Mouse (Mus musculus): ENCODE measurements around the gene Olfr684. TPM values are rescaled to one million over a fixed set of nuclear protein-coding genes. Genes with fewer than 3 reads are reported as not detected.

The Olfr684 gene
- not detected in 2 replicates for total RNA-seq (2012; rRNA removed)
- not detected for polyA plus RNA-seq (2012; ENCODE audit: insufficient read depth in 1 of 2, insufficient read length in 2 of 2, low read depth in 1 of 2, low replicate concordance in 2 of 2, missing spikeins in 1 of 2)

- no peak within 1 kb of the TSS for H3K9ac ChIP-seq (ENCODE audit: control insufficient read depth, low read depth, low read length, poor library complexity, severe bottlenecking)
These were observed at the start of gene Olfr684 for GRCm38 (mm10) chr7:105163553-105163952. Gene Olfr684, minus strand, starts transcription at chr7:105163653.

GRCm38 (mm10) chr7:105207385-105207784 is 43.9 kb upstream of the Olfr684 start, which contains the start of gene Olfr686:
Gene Olfr686, minus strand, starts transcription at chr7:105207485.
- Histone ChIP-seq H3K27ac (ENCODE audit: control insufficient read depth, low read depth, low read length) (no peak within 1 kb of the TSS), H3K4me3 (ENCODE audit: control insufficient read depth in 1 of 2, insufficient read depth in 1 of 2, low read depth in 2 of 2, low read length in 2 of 2) (no peak within 1 kb of the TSS)
- no peak for TF ChIP-seq MAZ (IDR thresholded peaks at IDR 0.05; ENCODE audit: low read depth, low read length)
- no peak for TF ChIP-seq MYC (IDR thresholded peaks at IDR 0.05; ENCODE audit: low read depth, low read length)
- no peak for TF ChIP-seq GABPA (IDR thresholded peaks at IDR 0.05; ENCODE audit: low read depth, low read length)
- TF ChIP-seq TBP (IDR thresholded peaks at IDR 0.05; ENCODE audit: low read depth, low read length): no peak
- no peak for TF ChIP-seq MAX (IDR thresholded peaks at IDR 0.05; ENCODE audit: low read length)
- TF ChIP-seq MAFK (IDR thresholded peaks at IDR 0.05; ENCODE audit: borderline replicate concordance, low read depth, low read length): no peak

More at GRCm38 (mm10) chr7:105163553-105163952, at the start of gene Olfr684:
- H3K4me3 ChIP-seq (ENCODE audit: control insufficient read depth in 1 of 2, insufficient read depth in 1 of 2, low read depth in 2 of 2, low read length in 2 of 2): no peak within 1 kb of the TSS
- no peaks in the 10 kb centered on the region for H3K27me3 ChIP-seq (ENCODE audit: control insufficient read depth in 1 of 2, insufficient read depth in 2 of 2, low read length in 2 of 2)
- no peaks in the 10 kb centered on the region for H3K4me1 ChIP-seq (ENCODE audit: control insufficient read depth in 1 of 2, insufficient read depth in 2 of 2, low read length in 2 of 2)
- no peaks in the 10 kb centered on the region for H3K36me3 ChIP-seq (ENCODE audit: control insufficient read depth in 1 of 2, insufficient read depth in 2 of 2, low read length in 2 of 2)
- no peaks in the 10 kb centered on the region for H3K79me2 ChIP-seq (ENCODE audit: control insufficient read depth, insufficient read depth, low read length, poor library complexity)
- no peak within 1 kb of the TSS for H3K27ac ChIP-seq (ENCODE audit: control insufficient read depth, low read depth, low read length)
- TF ChIP-seq RCOR1 (IDR thresholded peaks at IDR 0.05; ENCODE audit: low read depth, low read length) (no peak), ZNF384 (IDR thresholded peaks at IDR 0.05; ENCODE audit: low read depth, low read length) (no peak), GATA1 (IDR thresholded peaks at IDR 0.05; ENCODE audit: low read depth, low read length) (no peak), TCF12 (IDR thresholded peaks at IDR 0.05; ENCODE audit: low read depth, low read length) (no peak), CTCF (IDR thresholded peaks at IDR 0.05 in 2 of 3, conservative IDR thresholded peaks at IDR 0.05 in 1 of 3; ENCODE audit: control insufficient read depth in 1 of 3, insufficient read depth in 1 of 3, low read depth in 2 of 3, low read length in 3 of 3, poor library complexity in 1 of 3, severe bottlenecking in 1 of 3) (no peak)
- DNase-seq (ENCODE audit: low read depth, low spot score): no peak
- no peaks in the 10 kb centered on the region for H3K9me3 ChIP-seq (replicated peaks; ENCODE audit: insufficient read depth, low read length)

GRCm38 (mm10) chr7:105185912-105186311 is 22.5 kb upstream of the Olfr684 start, which contains the start of gene Olfr685:
Gene Olfr685, minus strand, starts transcription at chr7:105186012.
- no peak for DNase-seq (ENCODE audit: low read depth, low spot score)
- no peaks in the 10 kb centered on the region for H3K79me2 ChIP-seq (ENCODE audit: control insufficient read depth, insufficient read depth, low read length, poor library complexity)
- TF ChIP-seq EP300 (IDR thresholded peaks at IDR 0.05; ENCODE audit: low read depth in 1 of 2, low read length in 2 of 2) (no peak), ETS1 (IDR thresholded peaks at IDR 0.05; ENCODE audit: low read depth, low read length) (no peak), MEF2A (IDR thresholded peaks at IDR 0.05; ENCODE audit: extremely low read depth, insufficient replicate concordance, low read depth, low read length, poor library complexity, severe bottlenecking) (no peak), KAT2A (conservative IDR thresholded peaks at IDR 0.05; ENCODE audit: low read depth, low read length) (no peak), CHD2 (IDR thresholded peaks at IDR 0.05; ENCODE audit: low read length) (no peak), ZC3H11A (IDR thresholded peaks at IDR 0.05; ENCODE audit: low read depth, low read length) (no peak), NELFE (IDR thresholded peaks at IDR 0.05; ENCODE audit: low read depth, low read length) (no peak), USF1 (IDR thresholded peaks at IDR 0.05; ENCODE audit: low read depth, low read length) (no peak), CTCF (IDR thresholded peaks at IDR 0.05 in 2 of 3, conservative IDR thresholded peaks at IDR 0.05 in 1 of 3; ENCODE audit: control insufficient read depth in 1 of 3, insufficient read depth in 1 of 3, low read depth in 2 of 3, low read length in 3 of 3, poor library complexity in 1 of 3, severe bottlenecking in 1 of 3) (no peak), POLR2AphosphoS5 (IDR thresholded peaks at IDR 0.05; ENCODE audit: borderline replicate concordance, low read depth, low read length) (no peak), MYB (IDR thresholded peaks at IDR 0.05; ENCODE audit: low read depth, low read length) (no peak), ZMIZ1 (IDR thresholded peaks at IDR 0.05; ENCODE audit: low read depth, low read length) (no peak), JUND (IDR thresholded peaks at IDR 0.05; ENCODE audit: low read depth, low read length) (no peak), GABPA (IDR thresholded peaks at IDR 0.05; ENCODE audit: low read depth, low read length) (no peak), MYC (IDR thresholded peaks at IDR 0.05; ENCODE audit: low read depth, low read length) (no peak), MXI1 (IDR thresholded peaks at IDR 0.05; ENCODE audit: low read depth, low read length) (no peak)
- no peak within 1 kb of the TSS for H3K9ac ChIP-seq (ENCODE audit: control insufficient read depth, low read depth, low read length, poor library complexity, severe bottlenecking)
- no peaks in the 10 kb centered on the region for H3K36me3 ChIP-seq (ENCODE audit: control insufficient read depth in 1 of 2, insufficient read depth in 2 of 2, low read length in 2 of 2)
- no peak within 1 kb of the TSS for H3K4me3 ChIP-seq (ENCODE audit: control insufficient read depth in 1 of 2, insufficient read depth in 1 of 2, low read depth in 2 of 2, low read length in 2 of 2)
- H3K9me3 ChIP-seq (replicated peaks; ENCODE audit: insufficient read depth, low read length): no peaks in the 10 kb centered on the region
- H3K27me3 ChIP-seq (ENCODE audit: control insufficient read depth in 1 of 2, insufficient read depth in 2 of 2, low read length in 2 of 2): no peaks in the 10 kb centered on the region
- no peaks in the 10 kb centered on the region for H3K4me1 ChIP-seq (ENCODE audit: control insufficient read depth in 1 of 2, insufficient read depth in 2 of 2, low read length in 2 of 2)
- no peak within 1 kb of the TSS for H3K27ac ChIP-seq (ENCODE audit: control insufficient read depth, low read depth, low read length)

More at GRCm38 (mm10) chr7:105207385-105207784, 43.9 kb upstream of the Olfr684 start, which contains the start of gene Olfr686:
- H3K36me3 ChIP-seq (ENCODE audit: control insufficient read depth in 1 of 2, insufficient read depth in 2 of 2, low read length in 2 of 2): no peaks in the 10 kb centered on the region
- no peaks in the 10 kb centered on the region for H3K4me1 ChIP-seq (ENCODE audit: control insufficient read depth in 1 of 2, insufficient read depth in 2 of 2, low read length in 2 of 2)
- H3K27me3 ChIP-seq (ENCODE audit: control insufficient read depth in 1 of 2, insufficient read depth in 2 of 2, low read length in 2 of 2): no peaks in the 10 kb centered on the region
- no peaks in the 10 kb centered on the region for H3K79me2 ChIP-seq (ENCODE audit: control insufficient read depth, insufficient read depth, low read length, poor library complexity)
- DNase-seq (ENCODE audit: low read depth, low spot score): no peak
- H3K9ac ChIP-seq (ENCODE audit: control insufficient read depth, low read depth, low read length, poor library complexity, severe bottlenecking): no peak within 1 kb of the TSS
- H3K9me3 ChIP-seq (replicated peaks; ENCODE audit: insufficient read depth, low read length): no peaks in the 10 kb centered on the region
